8 mouse cellular contexts compared by ENCODE assay signal in the genomic region with DNA sequence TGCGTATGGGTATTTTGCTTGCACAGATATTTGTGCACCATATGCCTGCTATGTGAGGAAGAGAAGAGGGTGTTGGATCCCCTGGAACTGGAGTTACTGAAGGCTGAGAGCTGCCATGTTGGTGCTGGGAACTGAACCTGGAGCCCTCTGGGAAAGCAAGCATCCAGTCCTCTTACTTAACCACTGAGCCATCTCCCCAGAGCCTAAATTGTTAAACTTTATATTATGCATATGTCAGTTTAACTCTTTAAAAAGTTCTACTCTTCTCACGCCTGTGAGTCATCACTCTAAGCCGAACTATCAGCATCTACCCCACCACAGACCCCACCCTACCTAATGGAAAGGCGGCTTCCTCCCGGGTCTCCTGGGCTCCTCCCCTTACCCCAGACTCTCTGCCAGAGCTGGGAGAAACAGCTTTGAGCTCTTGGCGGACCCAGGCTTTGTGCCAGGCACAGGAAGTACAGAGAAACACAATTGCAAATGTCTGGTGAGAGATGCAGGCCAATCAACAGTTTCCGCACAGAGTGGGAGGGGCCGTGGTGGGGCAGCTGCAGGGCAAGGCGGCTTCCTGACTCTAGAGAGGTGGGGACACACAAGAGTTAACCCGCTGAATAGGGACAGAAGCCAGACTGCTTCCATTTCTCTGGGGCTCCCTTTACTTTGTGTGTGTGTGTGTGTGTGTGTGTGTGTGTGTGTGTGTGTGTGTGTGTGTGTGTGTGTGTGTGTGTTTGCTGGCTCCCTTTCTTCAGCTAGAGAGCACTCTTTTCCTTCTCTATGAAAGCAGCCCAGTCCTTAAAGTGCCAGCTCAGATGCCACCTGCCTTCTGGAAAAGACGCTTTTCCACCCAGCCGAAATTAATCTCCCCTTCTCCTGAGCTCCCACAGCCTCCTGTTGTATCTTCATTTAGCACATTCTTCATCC.
DNase-seq lines count a peak whose midpoint lies in the region; ATAC-seq and TF ChIP-seq lines count a peak whose summit lies in the region.

No protein-coding gene starts in this region.

- peak; percentile 84; the same call in 1 of the 2 replicates for ATAC-seq in embryonic facial prominence, embryonic 13.5 days (ENCODE audit: insufficient number of reproducible peaks, insufficient read depth, low FRiP score, low TSS enrichment, low read depth)
- peak; percentile 52 for ATAC-seq in limb, embryonic 12.5 days (ENCODE audit: insufficient number of reproducible peaks, insufficient read depth, low FRiP score, low TSS enrichment, low read depth)
- ATAC-seq in midbrain, embryonic 15.5 days (replicated peaks): peak; percentile 74
- ATAC-seq in stomach, embryonic 15.5 days (ENCODE audit: insufficient read depth, low FRiP score, low read depth): peak; percentile 89

- no peak for TF ChIP-seq POLR2A in kidney, adult 2 months (IDR thresholded peaks at IDR 0.05; ENCODE audit: low read depth, low read length)

- peak; percentile 11 for DNase-seq in 3T3-L1 (ENCODE audit: low read depth, low spot score)
- peak; percentile 70 for DNase-seq in adrenal gland, adult 2 months
- DNase-seq in heart, adult 9 months (ENCODE audit: low spot score in 2 of 2): peak; percentile 79 to 89
- DNase-seq in kidney, adult 2 months: peak; percentile 85

- WGBS in embryonic facial prominence, embryonic 13.5 days: 46% methylated on average over 12 of the region's 12 CpGs
- WGBS in kidney, adult 2 months: 58% methylated on average over 11 of the region's 12 CpGs
- 57% methylated on average over 12 of the region's 12 CpGs for WGBS in limb, embryonic 12.5 days
- 51% methylated on average over 12 of the region's 12 CpGs for WGBS in midbrain, embryonic 15.5 days
- 41% methylated on average over 12 of the region's 12 CpGs for WGBS in stomach, embryonic 15.5 days

- no peaks in the 10 kb centered on the region for H3K27me3 ChIP-seq in embryonic facial prominence, embryonic 13.5 days
- no peaks in the 10 kb centered on the region for H3K27me3 ChIP-seq in kidney, adult 2 months (replicated peaks; ENCODE audit: control insufficient read depth, insufficient read depth, low read length)
- no peaks in the 10 kb centered on the region for H3K27me3 ChIP-seq in limb, embryonic 12.5 days
- H3K27me3 ChIP-seq in midbrain, embryonic 15.5 days (replicated peaks): no peaks in the 10 kb centered on the region
- no peaks in the 10 kb centered on the region for H3K27me3 ChIP-seq in stomach, embryonic 15.5 days (replicated peaks)

- TF ChIP-seq CTCF in kidney, adult 2 months (conservative IDR thresholded peaks at IDR 0.05; ENCODE audit: insufficient read depth, insufficient read length, low read depth, low read length): no peak

- no peaks in the 10 kb centered on the region for H3K36me3 ChIP-seq in embryonic facial prominence, embryonic 13.5 days
- H3K36me3 ChIP-seq in kidney, adult 2 months (ENCODE audit: control insufficient read depth, insufficient read depth, low read length): no peaks in the 10 kb centered on the region
- no peaks in the 10 kb centered on the region for H3K36me3 ChIP-seq in limb, embryonic 12.5 days
- H3K36me3 ChIP-seq in midbrain, embryonic 15.5 days (replicated peaks): no peaks in the 10 kb centered on the region
- no peaks in the 10 kb centered on the region for H3K36me3 ChIP-seq in stomach, embryonic 15.5 days

- H3K4me2 ChIP-seq in embryonic facial prominence, embryonic 13.5 days: peak overlapping the region; percentile 14; the same call in 1 of the 2 replicates
- no peak overlapping the region for H3K4me2 ChIP-seq in limb, embryonic 12.5 days
- H3K4me2 ChIP-seq in midbrain, embryonic 15.5 days: no peak overlapping the region
- peak overlapping the region; percentile 21; the same call in 1 of the 2 replicates for H3K4me2 ChIP-seq in stomach, embryonic 15.5 days

- H3K9ac ChIP-seq in embryonic facial prominence, embryonic 13.5 days: no peak overlapping the region
- H3K9ac ChIP-seq in limb, embryonic 12.5 days (replicated peaks): no peak overlapping the region
- no peak overlapping the region for H3K9ac ChIP-seq in midbrain, embryonic 15.5 days
- no peak overlapping the region for H3K9ac ChIP-seq in stomach, embryonic 15.5 days

- no peak overlapping the region for H3K27ac ChIP-seq in embryonic facial prominence, embryonic 13.5 days
- no peak overlapping the region for H3K27ac ChIP-seq in kidney, adult 2 months (ENCODE audit: insufficient read depth, low read depth, low read length)
- H3K27ac ChIP-seq in limb, embryonic 12.5 days: no peak overlapping the region
- peak overlapping the region; percentile 47; the same call in 1 of the 2 replicates for H3K27ac ChIP-seq in midbrain, embryonic 15.5 days
- peak overlapping the region; percentile 54; the same call in 1 of the 2 replicates for H3K27ac ChIP-seq in stomach, embryonic 15.5 days

- H3K4me3 ChIP-seq in embryonic facial prominence, embryonic 13.5 days: no peak overlapping the region
- H3K4me3 ChIP-seq in kidney, adult 2 months (ENCODE audit: insufficient read depth, low read depth, low read length): no peak overlapping the region
- H3K4me3 ChIP-seq in limb, embryonic 12.5 days (replicated peaks): no peak overlapping the region
- no peak overlapping the region for H3K4me3 ChIP-seq in midbrain, embryonic 15.5 days
- H3K4me3 ChIP-seq in stomach, embryonic 15.5 days (replicated peaks): no peak overlapping the region

- H3K4me1 ChIP-seq in embryonic facial prominence, embryonic 13.5 days: peaks cover 3% of the 10 kb centered on the region; the same call in 1 of the 2 replicates
- H3K4me1 ChIP-seq in kidney, adult 2 months (ENCODE audit: control insufficient read depth, insufficient read depth, low read length): no peaks in the 10 kb centered on the region
- peaks cover 12% of the 10 kb centered on the region for H3K4me1 ChIP-seq in limb, embryonic 12.5 days (replicated peaks)
- H3K4me1 ChIP-seq in midbrain, embryonic 15.5 days: peaks cover 4% of the 10 kb centered on the region; the same call in 1 of the 2 replicates
- 0 out of 2 replicates have a peak, but pooled peaks cover 3% of the 10 kb centered on the region for H3K4me1 ChIP-seq in stomach, embryonic 15.5 days

- no peaks in the 10 kb centered on the region for H3K9me3 ChIP-seq in embryonic facial prominence, embryonic 13.5 days
- no peaks in the 10 kb centered on the region for H3K9me3 ChIP-seq in limb, embryonic 12.5 days
- no peaks in the 10 kb centered on the region for H3K9me3 ChIP-seq in midbrain, embryonic 15.5 days
- no peaks in the 10 kb centered on the region for H3K9me3 ChIP-seq in stomach, embryonic 15.5 days

Comparison
In these comparisons a context has a peak if more than half of its experiments do, and no peak if none do; other contexts are left out.
1. DNase-seq: peak in every context shown above with its lines; median percentile 85 in kidney, adult 2 months; 84 in heart, adult 9 months; 70 in adrenal gland, adult 2 months; 11 in 3T3-L1.
2. H3K27ac ChIP-seq: peak in midbrain, embryonic 15.5 days (single experiment) and stomach, embryonic 15.5 days (single experiment); none in embryonic facial prominence, embryonic 13.5 days (single experiment), kidney, adult 2 months (single experiment) and limb, embryonic 12.5 days (single experiment).
3. H3K4me2 ChIP-seq: peak in embryonic facial prominence, embryonic 13.5 days (single experiment) and stomach, embryonic 15.5 days (single experiment); none in limb, embryonic 12.5 days (single experiment) and midbrain, embryonic 15.5 days (single experiment).
4. Peak in every context shown above with its lines, with median percentiles within 50 percentile points of each other: ATAC-seq.